Mouse (Mus musculus): ENCODE results near the gene Tdrkh. TPM values are rescaled to one million over a fixed set of nuclear protein-coding genes. Genes with fewer than 3 reads are reported as not detected.

The Tdrkh gene
- polyA plus RNA-seq, 1 experiment = 0.44 TPM

DNA sequence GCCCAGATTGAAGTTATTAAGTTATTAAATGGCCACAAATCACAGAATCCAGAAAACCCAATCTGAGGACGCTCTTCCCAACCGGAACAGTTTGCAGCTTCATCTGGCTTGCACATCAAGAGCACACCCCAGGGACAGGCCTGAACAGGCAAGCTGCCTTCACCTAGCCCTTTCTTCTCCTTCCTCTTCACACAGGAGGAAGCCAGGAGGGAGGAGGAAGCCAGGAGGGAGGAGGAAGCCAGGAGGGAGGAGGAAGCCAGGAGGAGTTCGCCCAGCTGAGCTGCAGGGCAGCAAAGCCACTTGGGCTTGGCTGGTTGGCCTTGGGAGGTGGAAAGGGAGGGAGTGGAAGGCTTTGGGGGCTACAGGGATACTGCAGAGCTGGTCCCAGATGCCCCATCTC lies 55.9 kb downstream of the Tdrkh start:
- H3K4me3 ChIP-seq (replicated peaks; ENCODE audit: extremely low read depth, low read depth, low read length) = no peak overlapping the region
- TF ChIP-seq CTCF (IDR thresholded peaks at IDR 0.05; ENCODE audit: insufficient read depth, low read length) = no peak
- TF ChIP-seq POLR2A (IDR thresholded peaks at IDR 0.05; ENCODE audit: borderline replicate concordance, extremely low read depth, low read depth, low read length) = no peak
- 41% methylated on average over 3 of the region's 3 CpGs for WGBS
- DNase-seq = no peak
- no peaks in the 10 kb centered on the region for H3K4me1 ChIP-seq (ENCODE audit: control insufficient read depth, insufficient read depth, low read length)

DNA sequence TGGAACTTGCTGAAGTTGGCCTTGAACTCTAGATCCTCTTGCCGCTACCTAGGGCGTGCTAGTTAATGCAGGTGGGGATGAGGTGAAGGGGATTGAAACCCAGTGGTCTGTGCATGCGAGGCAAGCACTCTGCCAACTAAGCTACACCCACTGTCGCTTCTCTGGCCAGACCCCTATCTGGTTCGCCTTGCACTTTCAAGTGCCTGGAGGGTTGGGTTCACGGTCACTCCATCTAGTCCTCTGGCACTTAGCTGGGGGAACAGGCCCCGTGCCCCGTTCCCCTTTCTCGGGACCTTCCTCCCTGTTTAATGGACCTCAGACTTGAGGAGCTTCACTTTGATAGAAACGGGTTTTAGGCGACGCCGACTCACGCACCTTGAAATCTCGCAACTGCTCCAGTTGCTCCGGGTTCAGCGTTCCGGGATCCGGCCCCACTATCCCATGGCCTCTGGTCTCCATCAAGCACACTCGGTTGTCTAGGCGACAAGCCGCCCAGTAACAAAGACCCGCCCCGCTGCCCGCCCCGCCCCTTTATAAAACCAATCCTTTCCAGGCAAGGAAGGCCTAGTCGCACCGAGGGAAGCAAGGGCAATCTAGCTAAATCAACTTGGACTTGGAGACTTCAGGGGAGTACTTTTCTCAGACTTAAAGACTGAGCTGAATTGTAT lies 59.5 kb downstream of the Tdrkh start:
- TF ChIP-seq POLR2A (IDR thresholded peaks at IDR 0.05; ENCODE audit: borderline replicate concordance, extremely low read depth, low read depth, low read length) (no peak), CTCF (IDR thresholded peaks at IDR 0.05; ENCODE audit: insufficient read depth, low read length) (no peak)
- WGBS = 14% methylated on average over 28 of the region's 28 CpGs
- peak overlapping the region; percentile 8 for H3K4me3 ChIP-seq (replicated peaks; ENCODE audit: extremely low read depth, low read depth, low read length)
- H3K4me1 ChIP-seq (ENCODE audit: control insufficient read depth, insufficient read depth, low read length) = no peaks in the 10 kb centered on the region
- DNase-seq = peak; percentile 37

DNA sequence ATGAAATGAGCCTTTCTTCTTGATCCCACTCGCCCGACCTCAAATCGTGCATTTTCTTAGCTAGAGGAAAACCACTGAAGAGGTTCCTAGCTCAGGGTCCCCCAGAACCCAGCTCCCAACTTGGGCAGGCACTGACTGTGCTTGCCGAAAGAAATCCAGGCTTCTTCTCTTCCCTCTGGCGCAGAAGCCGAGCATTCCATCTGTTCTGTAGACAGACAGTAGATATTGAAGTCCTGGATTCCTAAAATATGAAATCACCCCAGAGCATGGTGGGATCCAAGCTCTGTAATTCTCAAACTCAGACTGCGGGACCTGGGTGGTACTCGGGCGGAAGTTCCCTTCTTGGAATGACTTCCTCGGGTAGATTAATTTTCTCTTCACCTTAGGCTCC lies 60.0 kb downstream of the Tdrkh start:
- Histone ChIP-seq H3K4me3 (replicated peaks; ENCODE audit: extremely low read depth, low read depth, low read length) (no peak overlapping the region), H3K4me1 (ENCODE audit: control insufficient read depth, insufficient read depth, low read length) (no peaks in the 10 kb centered on the region)
- WGBS = 49% methylated on average over 10 of the region's 10 CpGs
- no peak for TF ChIP-seq POLR2A (IDR thresholded peaks at IDR 0.05; ENCODE audit: borderline replicate concordance, extremely low read depth, low read depth, low read length)
- DNase-seq = no peak

DNA sequence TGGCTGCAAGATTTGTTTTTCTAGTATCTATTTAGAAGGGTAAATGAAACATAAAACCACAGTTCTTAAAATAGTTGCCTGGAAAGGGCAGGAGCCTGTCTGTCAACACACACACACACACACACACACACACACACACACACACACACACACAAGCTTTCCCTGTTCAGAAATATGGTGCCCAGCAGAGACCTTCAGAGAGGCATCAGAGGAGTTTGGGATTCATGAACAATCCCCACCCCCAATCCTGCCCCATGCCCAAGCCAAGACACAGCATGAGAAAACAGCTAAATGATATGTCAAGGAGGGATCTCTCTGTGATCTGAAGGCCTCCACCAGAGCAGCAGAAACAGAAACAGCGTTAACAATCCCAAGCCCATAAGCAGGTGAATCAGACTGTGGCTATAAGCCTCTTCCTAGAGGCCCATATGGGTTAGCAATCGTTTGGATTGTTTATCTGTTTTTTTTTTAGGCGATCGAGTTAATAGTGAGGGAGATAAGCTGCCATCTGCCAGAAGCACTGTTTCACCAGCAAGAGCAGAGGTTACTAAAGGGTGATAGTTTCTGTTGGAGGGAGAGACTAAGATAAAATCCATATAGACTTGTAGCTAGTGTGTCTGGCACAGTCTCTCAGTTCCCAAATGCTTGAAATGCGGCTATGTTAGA lies 60.6 kb downstream of the Tdrkh start:
- Histone ChIP-seq H3K4me3 (replicated peaks; ENCODE audit: extremely low read depth, low read depth, low read length) (no peak overlapping the region), H3K4me1 (ENCODE audit: control insufficient read depth, insufficient read depth, low read length) (no peaks in the 10 kb centered on the region)
- no peak for DNase-seq
- 52% methylated on average over 5 of the region's 5 CpGs for WGBS
- TF ChIP-seq CTCF (IDR thresholded peaks at IDR 0.05; ENCODE audit: insufficient read depth, low read length) (no peak), POLR2A (IDR thresholded peaks at IDR 0.05; ENCODE audit: borderline replicate concordance, extremely low read depth, low read depth, low read length) (no peak)

DNA sequence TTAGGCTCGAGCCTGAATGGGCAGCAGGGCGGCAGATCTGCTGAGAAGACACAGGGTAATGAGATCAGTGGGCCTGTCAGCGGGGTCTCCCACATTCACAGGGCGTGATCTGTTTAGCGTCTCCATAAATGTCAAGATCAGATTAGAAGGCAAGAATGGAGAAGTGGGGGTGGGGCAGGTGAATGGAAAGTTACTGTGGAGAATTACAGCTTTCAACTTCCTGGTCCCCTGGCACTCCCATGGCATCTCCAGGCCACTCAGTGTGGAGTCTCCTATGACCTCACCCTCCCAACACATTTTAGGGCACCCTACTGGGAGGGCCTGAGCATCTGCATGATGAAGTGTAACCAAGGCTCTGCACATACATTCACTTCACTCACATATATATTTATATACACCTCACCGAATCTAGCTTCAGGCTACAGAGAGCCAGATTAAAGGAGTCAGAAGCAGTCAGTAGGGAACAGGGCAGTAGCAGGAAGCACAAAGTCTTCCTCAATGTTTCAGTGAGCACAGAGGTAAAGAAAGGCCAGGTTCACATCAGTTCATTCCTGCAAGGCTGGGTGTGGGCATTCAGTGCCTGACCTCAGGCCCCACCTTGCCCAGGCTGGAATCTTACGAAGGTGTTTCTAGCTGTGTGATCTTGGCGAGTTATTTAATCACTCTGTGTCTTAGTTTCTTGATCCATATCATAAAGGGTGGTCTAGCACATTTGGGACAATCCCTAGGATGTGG lies 63.4 kb downstream of the Tdrkh start:
- TF ChIP-seq POLR2A (IDR thresholded peaks at IDR 0.05; ENCODE audit: borderline replicate concordance, extremely low read depth, low read depth, low read length) = no peak
- no peak for TF ChIP-seq CTCF (IDR thresholded peaks at IDR 0.05; ENCODE audit: insufficient read depth, low read length)
- no peak for DNase-seq

DNA sequence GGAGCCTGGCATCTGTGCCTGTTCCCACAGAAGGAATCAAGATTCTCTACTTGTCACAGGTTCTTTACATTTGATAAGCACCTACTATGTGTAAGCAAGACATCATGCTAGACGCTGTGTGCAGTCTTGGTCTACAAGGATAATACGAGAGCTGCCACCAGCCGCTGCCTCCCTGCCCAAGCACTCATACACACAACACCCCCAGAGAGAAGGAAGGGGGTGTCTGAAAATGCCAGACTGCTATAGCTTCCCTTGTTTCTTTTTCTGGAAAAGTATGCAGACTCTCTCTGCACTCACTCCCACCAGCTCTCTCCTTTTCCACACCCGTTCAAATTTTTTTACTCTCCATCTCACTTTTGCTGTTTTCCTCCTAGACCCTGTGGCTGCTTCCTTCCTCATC lies 64.4 kb downstream of the Tdrkh start:
- Histone ChIP-seq H3K4me3 (replicated peaks; ENCODE audit: extremely low read depth, low read depth, low read length) (no peak overlapping the region), H3K4me1 (ENCODE audit: control insufficient read depth, insufficient read depth, low read length) (no peaks in the 10 kb centered on the region)
- WGBS = 78% methylated on average over 4 of the region's 4 CpGs
- no peak for DNase-seq
- TF ChIP-seq POLR2A (IDR thresholded peaks at IDR 0.05; ENCODE audit: borderline replicate concordance, extremely low read depth, low read depth, low read length) = no peak
- TF ChIP-seq CTCF (IDR thresholded peaks at IDR 0.05; ENCODE audit: insufficient read depth, low read length) = no peak

More for the DNA sequence above, 63.4 kb downstream of the Tdrkh start:
- Histone ChIP-seq H3K4me1 (ENCODE audit: control insufficient read depth, insufficient read depth, low read length) (no peaks in the 10 kb centered on the region), H3K4me3 (replicated peaks; ENCODE audit: extremely low read depth, low read depth, low read length) (no peak overlapping the region)
- 64% methylated on average over 8 of the region's 8 CpGs for WGBS

DNA sequence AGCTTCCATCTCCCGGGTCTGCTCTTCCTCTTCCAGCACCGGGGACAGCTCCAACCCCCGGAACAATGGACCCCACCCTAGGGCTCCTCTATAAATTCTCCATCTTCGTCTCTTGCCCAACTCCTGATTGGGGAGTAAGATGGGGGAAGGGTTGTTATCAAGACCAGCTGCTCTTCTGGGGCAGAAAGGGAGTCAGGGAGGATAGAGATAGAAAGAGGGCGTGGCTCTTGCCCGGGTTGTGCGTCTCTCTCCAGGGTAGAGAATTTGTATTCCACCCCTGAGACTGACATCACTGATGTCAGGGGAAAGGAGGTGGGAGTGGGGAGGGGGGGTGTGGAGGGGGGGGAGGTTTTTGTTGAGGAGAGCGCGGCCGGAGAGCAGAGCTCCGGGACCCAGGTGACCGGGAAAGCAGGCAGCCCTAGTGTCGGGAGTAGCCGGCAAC lies 64.9 kb downstream of the Tdrkh start, which contains the start of gene Celf3:
Celf3 (plus strand) TSS at position 315 of the 442 bp plus-strand sequence.
- H3K4me1 ChIP-seq (ENCODE audit: control insufficient read depth, insufficient read depth, low read length) = no peaks in the 10 kb centered on the region
- WGBS = 1% methylated on average over 14 of the region's 14 CpGs
- TF ChIP-seq CTCF (IDR thresholded peaks at IDR 0.05; ENCODE audit: insufficient read depth, low read length) = no peak
- TF ChIP-seq POLR2A (IDR thresholded peaks at IDR 0.05; ENCODE audit: borderline replicate concordance, extremely low read depth, low read depth, low read length) = no peak
- no peak for DNase-seq
- H3K4me3 ChIP-seq (replicated peaks; ENCODE audit: extremely low read depth, low read depth, low read length) = no peak within 1 kb of the TSS

DNA sequence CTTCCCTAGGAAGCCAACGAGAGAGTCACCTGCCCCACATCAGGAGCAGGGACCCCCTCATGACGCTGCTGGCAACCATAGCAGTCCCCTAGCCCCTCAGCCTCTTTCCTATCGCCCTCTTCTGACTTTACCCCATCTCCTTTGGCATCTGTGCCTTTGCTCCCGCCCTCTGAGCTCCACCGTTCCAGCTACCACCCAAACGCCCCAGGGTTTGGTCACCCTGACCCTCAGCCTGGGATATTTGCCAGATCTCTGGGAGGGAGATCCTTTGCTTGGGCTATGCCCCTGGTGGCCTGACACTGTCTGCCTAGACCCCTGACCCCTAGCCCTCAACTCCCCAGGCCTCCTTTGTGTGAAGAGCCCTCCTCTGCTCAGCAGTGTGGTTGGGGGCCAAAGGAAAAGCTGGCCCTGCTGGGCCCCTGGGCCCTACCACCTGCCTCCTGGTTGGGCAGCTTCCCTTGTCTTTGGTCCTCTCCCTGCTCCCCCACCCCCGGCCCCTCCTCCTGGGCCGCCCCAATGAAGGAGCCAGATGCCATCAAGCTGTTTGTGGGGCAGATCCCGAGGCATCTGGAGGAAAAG lies 65.6 kb downstream of the Tdrkh start:
- TF ChIP-seq POLR2A (IDR thresholded peaks at IDR 0.05; ENCODE audit: borderline replicate concordance, extremely low read depth, low read depth, low read length) = no peak
- no peak for TF ChIP-seq CTCF (IDR thresholded peaks at IDR 0.05; ENCODE audit: insufficient read depth, low read length)
- DNase-seq = no peak
- Histone ChIP-seq H3K4me1 (ENCODE audit: control insufficient read depth, insufficient read depth, low read length) (no peaks in the 10 kb centered on the region), H3K4me3 (replicated peaks; ENCODE audit: extremely low read depth, low read depth, low read length) (no peak overlapping the region)
- 16% methylated on average over 9 of the region's 9 CpGs for WGBS

DNA sequence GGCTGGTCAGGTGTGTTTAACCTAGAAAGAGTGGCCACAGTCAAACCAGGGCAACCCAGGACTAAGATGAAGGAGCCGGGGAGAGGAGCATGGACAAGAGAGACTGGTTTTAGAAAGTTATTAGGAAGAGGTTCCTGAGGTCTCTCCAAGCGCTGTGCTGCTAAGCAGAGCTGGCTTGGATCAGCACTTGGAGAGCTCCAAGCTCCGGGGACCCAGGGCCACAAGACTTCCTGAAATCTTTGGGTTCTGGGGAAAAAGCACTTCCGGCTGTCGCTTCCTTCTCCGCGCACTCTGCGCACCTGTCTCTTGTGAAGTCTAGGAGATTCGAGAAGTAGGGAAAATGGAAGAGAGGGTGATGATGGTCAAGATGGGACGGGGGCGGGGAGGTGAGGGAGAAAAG lies 66.5 kb downstream of the Tdrkh start:
- TF ChIP-seq POLR2A (IDR thresholded peaks at IDR 0.05; ENCODE audit: borderline replicate concordance, extremely low read depth, low read depth, low read length) = no peak
- TF ChIP-seq CTCF (IDR thresholded peaks at IDR 0.05; ENCODE audit: insufficient read depth, low read length) = no peak
- DNase-seq = no peak
- Histone ChIP-seq H3K4me1 (ENCODE audit: control insufficient read depth, insufficient read depth, low read length) (no peaks in the 10 kb centered on the region), H3K4me3 (replicated peaks; ENCODE audit: extremely low read depth, low read depth, low read length) (no peak overlapping the region)
- WGBS = 15% methylated on average over 11 of the region's 11 CpGs
